Mouse (Mus musculus): ENCODE results near the gene Cdan1.

- TF ChIP-seq POU5F1 (IDR thresholded peaks at IDR 0.05; ENCODE audit: borderline replicate concordance, low read length) = no peak
- no peak for TF ChIP-seq CTCF (conservative IDR thresholded peaks at IDR 0.05; ENCODE audit: low read length)
- TF ChIP-seq NANOG (IDR thresholded peaks at IDR 0.05; ENCODE audit: borderline replicate concordance, low read length) = no peak
Observed at GRCm38 (mm10) chr2:120860699-120861098, 10.8 kb upstream of the Cdan1 start.

All from E14TG2a.4 (cell line).